In the genomic region with DNA sequence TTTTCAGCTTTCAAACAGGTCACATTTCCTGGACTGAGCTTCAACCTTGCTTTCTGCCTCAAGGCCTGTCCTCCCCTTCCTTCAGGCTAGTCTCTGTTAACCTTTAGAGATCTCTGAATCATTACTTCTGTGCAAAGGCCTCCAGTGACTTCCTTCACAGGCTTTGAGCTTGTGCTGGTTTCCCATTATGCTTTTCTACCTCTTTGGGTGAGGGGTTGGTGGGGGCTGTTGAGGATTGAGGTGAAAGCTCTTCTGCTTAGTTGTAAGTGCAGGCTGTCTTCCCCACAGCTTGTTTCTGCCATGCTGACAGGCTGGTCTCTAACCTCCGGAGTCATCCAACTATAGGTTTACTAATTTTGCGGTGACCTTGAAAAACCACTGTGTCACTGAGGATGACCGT, we compare ENCODE assay signal across 23 mouse cellular contexts. TPM values are rescaled to one million over a fixed set of nuclear protein-coding genes. Genes with fewer than 3 reads are reported as not detected.
DNase-seq lines count a peak whose midpoint lies in the region; ATAC-seq and TF ChIP-seq lines count a peak whose summit lies in the region.
"Had no signal": no experiment of that assay in that cellular context is flagged by ENCODE, and none has a peak within 500 bp of the region (broad histone marks: within the 10 kb centered on the region; RNA-seq: fewer than 3 reads in every experiment).

No protein-coding gene starts in this region.

- ATAC-seq in heart, embryonic 15.5 days (replicated peaks; ENCODE audit: insufficient number of reproducible peaks, insufficient read depth, low FRiP score, low read depth) = no peak
- ATAC-seq in liver, embryonic 12.5 days = no peak
- ATAC-seq in liver, embryonic 11.5 days (replicated peaks; ENCODE audit: low FRiP score) = no peak
- ATAC-seq: activated CD4-positive, CD25-positive, alpha-beta regulatory T cell, adult 4 months; forebrain, embryonic 14.5 days; Patski had no signal

- intact Hi-C loops in heart, postnatal 14 days (cut with DNase I) = no loop called here

- TF ChIP-seq POLR2A in thymus, adult 2 months (IDR thresholded peaks at IDR 0.05; ENCODE audit: control insufficient read depth, extremely low read depth, insufficient read depth, low read length, poor library complexity) = no peak

- no peaks in the 10 kb centered on the region for H3K9me3 ChIP-seq in heart, embryonic 15.5 days (replicated peaks)
- H3K9me3 ChIP-seq in liver, embryonic 12.5 days (replicated peaks) = no peaks in the 10 kb centered on the region
- H3K9me3 ChIP-seq in liver, embryonic 11.5 days (ENCODE audit: control insufficient read depth, low read length) = no peaks in the 10 kb centered on the region
- H3K9me3 ChIP-seq: embryonic facial prominence, embryonic 10.5 days; forebrain, embryonic 10.5 days; hindbrain, embryonic 10.5 days had no signal

- H3K27me3 ChIP-seq in heart, embryonic 15.5 days = no peaks in the 10 kb centered on the region
- no peaks in the 10 kb centered on the region for H3K27me3 ChIP-seq in liver, embryonic 12.5 days (replicated peaks)
- no peaks in the 10 kb centered on the region for H3K27me3 ChIP-seq in liver, embryonic 11.5 days (replicated peaks; ENCODE audit: control insufficient read depth, insufficient read depth, low read length)
- H3K27me3 ChIP-seq in thymus, adult 2 months (ENCODE audit: control insufficient read depth, insufficient read depth, low read length) = no peaks in the 10 kb centered on the region
- H3K27me3 ChIP-seq: Patski had no signal

- no peak for TF ChIP-seq CTCF in thymus, adult 2 months (IDR thresholded peaks at IDR 0.05; ENCODE audit: borderline replicate concordance, control insufficient read depth, extremely low read depth, insufficient read depth, low read length, poor library complexity)

- peak overlapping the region; percentile 17; the same call in 1 of the 2 replicates for H3K27ac ChIP-seq in heart, embryonic 15.5 days
- 0 out of 2 replicates have a peak overlapping the region, but pooled peaks have one; percentile 8 for H3K27ac ChIP-seq in liver, embryonic 12.5 days
- H3K27ac ChIP-seq in liver, embryonic 11.5 days (ENCODE audit: low read depth, low read length) = no peak overlapping the region
- peak overlapping the region; percentile 19; the same call in 1 of the 2 replicates for H3K27ac ChIP-seq in thymus, adult 2 months (ENCODE audit: control insufficient read depth, insufficient read depth, low read length)
- H3K27ac ChIP-seq: embryonic facial prominence, embryonic 10.5 days; forebrain, embryonic 10.5 days; gastrocnemius, adult 2 months; hindbrain, embryonic 10.5 days; hindbrain, embryonic 14.5 days had no signal

- no peak overlapping the region for H3K4me2 ChIP-seq in heart, embryonic 15.5 days
- no peak overlapping the region for H3K4me2 ChIP-seq in liver, embryonic 12.5 days
- H3K4me2 ChIP-seq in liver, embryonic 11.5 days = no peak overlapping the region
- H3K4me2 ChIP-seq: hindbrain, embryonic 14.5 days had no signal

- H3K4me3 ChIP-seq in heart, embryonic 15.5 days = no peak overlapping the region
- H3K4me3 ChIP-seq in liver, embryonic 12.5 days = no peak overlapping the region
- no peak overlapping the region for H3K4me3 ChIP-seq in liver, embryonic 11.5 days (ENCODE audit: low read depth, low read length)
- no peak overlapping the region for H3K4me3 ChIP-seq in thymus, adult 2 months (ENCODE audit: control insufficient read depth, insufficient read depth, low read length)
- H3K4me3 ChIP-seq: embryonic facial prominence, embryonic 10.5 days; erythroblast, embryonic 14.5 days; forebrain, embryonic 10.5 days; gastrocnemius, adult 2 months; hindbrain, embryonic 10.5 days had no signal

- H3K36me3 ChIP-seq in heart, embryonic 15.5 days = peaks cover 6% of the 10 kb centered on the region
- H3K36me3 ChIP-seq in liver, embryonic 12.5 days = peaks cover 9% of the 10 kb centered on the region
- peaks cover 5% of the 10 kb centered on the region; the same call in 1 of the 2 replicates for H3K36me3 ChIP-seq in liver, embryonic 11.5 days (ENCODE audit: control insufficient read depth, insufficient read depth, low read length)
- H3K36me3 ChIP-seq in thymus, adult 2 months (ENCODE audit: control insufficient read depth, insufficient read depth, low read length) = peaks cover under 1% of the 10 kb centered on the region

- 0 out of 2 replicates have a peak overlapping the region, but pooled peaks have one; percentile 1 for H3K9ac ChIP-seq in heart, embryonic 15.5 days
- no peak overlapping the region for H3K9ac ChIP-seq in liver, embryonic 12.5 days
- no peak overlapping the region for H3K9ac ChIP-seq in liver, embryonic 11.5 days (ENCODE audit: low read depth, low read length)
- H3K9ac ChIP-seq: hindbrain, embryonic 14.5 days had no signal

- WGBS in heart, embryonic 15.5 days = 74% methylated on average over 3 of the region's 3 CpGs
- 88% methylated on average over 3 of the region's 3 CpGs for WGBS in liver, embryonic 12.5 days (ENCODE audit: insufficient replicate concordance)
- 92% methylated on average over 3 of the region's 3 CpGs for WGBS in liver, embryonic 11.5 days
- 94% methylated on average over 3 of the region's 3 CpGs for WGBS in thymus, adult 2 months

- DNase-seq in adrenal gland, adult (ENCODE audit: inconsistent age in 2 of 2, low spot score in 1 of 2) = peak; percentile 35 to 82
- DNase-seq in adrenal gland, adult 18-20 months (ENCODE audit: low spot score in 2 of 2) = no peak
- no peak for DNase-seq in heart, postnatal 14 days
- no peak for DNase-seq in liver, embryonic 11.5 days (ENCODE audit: low spot score)
- no peak for DNase-seq in thymus, adult 2 months
- no peak for DNase-seq in thymus, postnatal 4 days
- DNase-seq: adrenal gland, postnatal 36 days; B cell, adult 2 months; cerebellum, adult 2 months; cerebellum, postnatal 10 days; gastrocnemius, adult 2 months; gastrocnemius, postnatal 25 days had no signal

- peaks cover 28% of the 10 kb centered on the region for H3K4me1 ChIP-seq in heart, embryonic 15.5 days (replicated peaks)
- peaks cover 61% of the 10 kb centered on the region for H3K4me1 ChIP-seq in liver, embryonic 12.5 days
- H3K4me1 ChIP-seq in liver, embryonic 11.5 days (replicated peaks; ENCODE audit: control insufficient read depth, insufficient read depth, low read length) = peaks cover 5% of the 10 kb centered on the region
- H3K4me1 ChIP-seq in thymus, adult 2 months (replicated peaks; ENCODE audit: control insufficient read depth, insufficient read depth, low read length) = no peaks in the 10 kb centered on the region

RNA-seq across cellular contexts. Expression of a gene that starts 5.0 kb away (rescaled TPM):
- total RNA-seq in adrenal gland, adult 18-20 months (2021) = 10 to 100 TPM; 15.7 to 18.0 TPM
- 23.3 and 28.0 TPM in 2 replicates for polyA plus RNA-seq in heart, embryonic 15.5 days (2015; fragmentation: Nextera tagmentation; extraction: Ambion mirVana)
- total RNA-seq in heart, postnatal 14 days (2021) = 10 to 100 TPM; 12.7 to 13.9 TPM
- 19.1 and 19.5 TPM in 2 replicates for polyA plus RNA-seq in liver, embryonic 12.5 days (2016; fragmentation: Nextera tagmentation; extraction: Ambion mirVana)
- polyA plus RNA-seq in liver, embryonic 11.5 days (2014; fragmentation: Nextera tagmentation; extraction: Ambion mirVana) = 25.4 and 26.8 TPM in 2 replicates
- 47.5 and 49.6 TPM in 2 replicates for polyA plus RNA-seq in thymus, adult 2 months (2012; rRNA removed)

RNA-seq across cellular contexts. Expression of a gene that starts 17.8 kb away (rescaled TPM):
- total RNA-seq in adrenal gland, adult 18-20 months (2021) = 10 to 100 TPM; 30.7 to 37.8 TPM
- polyA plus RNA-seq in heart, embryonic 15.5 days (2015; fragmentation: Nextera tagmentation; extraction: Ambion mirVana) = 28.5 and 33.7 TPM in 2 replicates
- 10 to 100 TPM; 25.8 to 27.7 TPM for total RNA-seq in heart, postnatal 14 days (2021)
- polyA plus RNA-seq in liver, embryonic 12.5 days (2016; fragmentation: Nextera tagmentation; extraction: Ambion mirVana) = 61.7 and 61.8 TPM in 2 replicates
- 80.2 and 83.8 TPM in 2 replicates for polyA plus RNA-seq in liver, embryonic 11.5 days (2014; fragmentation: Nextera tagmentation; extraction: Ambion mirVana)
- polyA plus RNA-seq in thymus, adult 2 months (2012; rRNA removed) = 13.7 and 17.2 TPM in 2 replicates

RNA-seq across cellular contexts. Expression of a gene that starts 44.3 kb away (rescaled TPM):
- total RNA-seq in adrenal gland, adult 18-20 months (2021) = 10 to 100 TPM; 55.7 to 60.1 TPM
- polyA plus RNA-seq in heart, embryonic 15.5 days (2015; fragmentation: Nextera tagmentation; extraction: Ambion mirVana) = 57.8 and 61.7 TPM in 2 replicates
- total RNA-seq in heart, postnatal 14 days (2021) = 10 to 100 TPM; 30.6 to 34.6 TPM
- polyA plus RNA-seq in liver, embryonic 12.5 days (2016; fragmentation: Nextera tagmentation; extraction: Ambion mirVana) = 53.1 TPM in 2 replicates
- 82.6 and 87.3 TPM in 2 replicates for polyA plus RNA-seq in liver, embryonic 11.5 days (2014; fragmentation: Nextera tagmentation; extraction: Ambion mirVana)
- 36.0 and 36.3 TPM in 2 replicates for polyA plus RNA-seq in thymus, adult 2 months (2012; rRNA removed)

RNA-seq across cellular contexts. Expression of a gene that starts 46.8 kb away (rescaled TPM):
- 1 to 10 TPM; 1.4 to 1.6 TPM for total RNA-seq in adrenal gland, adult 18-20 months (2021)
- polyA plus RNA-seq in heart, embryonic 15.5 days (2015; fragmentation: Nextera tagmentation; extraction: Ambion mirVana) = 1.5 and 2.0 TPM in 2 replicates
- under 1 TPM; 0.39 to 0.76 TPM for total RNA-seq in heart, postnatal 14 days (2021)
- polyA plus RNA-seq in liver, embryonic 12.5 days (2016; fragmentation: Nextera tagmentation; extraction: Ambion mirVana) = 0.61 and 1.0 TPM in 2 replicates
- 0.75 and 1.5 TPM in 2 replicates for polyA plus RNA-seq in liver, embryonic 11.5 days (2014; fragmentation: Nextera tagmentation; extraction: Ambion mirVana)
- polyA plus RNA-seq in thymus, adult 2 months (2012; rRNA removed) = 6.2 and 6.8 TPM in 2 replicates
- total RNA-seq: granulocyte monocyte progenitor cell, adult 5-6 weeks had no signal
- polyA plus RNA-seq: activated CD4-positive, CD25-positive, alpha-beta regulatory T cell, adult 4 months; Patski had no signal

Comparison
In these comparisons a context has a peak if more than half of its experiments do, and no peak if none do; other contexts are left out.
1. DNase-seq: peak in adrenal gland, adult (2 of 2); none in adrenal gland, adult 18-20 months (0 of 2), heart, postnatal 14 days (0 of 2), liver, embryonic 11.5 days (single experiment), thymus, adult 2 months (single experiment) and thymus, postnatal 4 days (single experiment).